Mouse (Mus musculus): ENCODE data around the gene Slc1a2.

Slc1a2 gene

DNA sequence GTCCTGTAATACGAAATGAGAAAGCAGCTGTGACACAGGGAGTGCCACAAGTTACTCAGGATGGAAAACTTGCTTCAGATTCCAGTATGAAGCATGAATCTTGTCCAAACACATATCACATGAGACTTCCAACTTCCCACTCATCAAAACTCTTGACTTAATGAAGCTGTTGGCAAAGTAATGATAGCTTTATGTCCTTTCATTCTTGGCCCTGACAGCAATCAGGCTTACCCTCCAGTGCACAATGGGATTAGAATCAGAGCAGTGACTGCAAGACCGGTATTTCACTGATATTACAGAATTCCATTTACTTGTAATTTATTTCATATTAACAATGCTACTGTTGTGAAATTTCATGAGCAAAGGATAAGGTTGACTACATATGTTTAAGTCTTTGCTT lies 105.5 kb downstream of the Slc1a2 start:
- DNase-seq (ENCODE audit: low read depth): no peak

DNA sequence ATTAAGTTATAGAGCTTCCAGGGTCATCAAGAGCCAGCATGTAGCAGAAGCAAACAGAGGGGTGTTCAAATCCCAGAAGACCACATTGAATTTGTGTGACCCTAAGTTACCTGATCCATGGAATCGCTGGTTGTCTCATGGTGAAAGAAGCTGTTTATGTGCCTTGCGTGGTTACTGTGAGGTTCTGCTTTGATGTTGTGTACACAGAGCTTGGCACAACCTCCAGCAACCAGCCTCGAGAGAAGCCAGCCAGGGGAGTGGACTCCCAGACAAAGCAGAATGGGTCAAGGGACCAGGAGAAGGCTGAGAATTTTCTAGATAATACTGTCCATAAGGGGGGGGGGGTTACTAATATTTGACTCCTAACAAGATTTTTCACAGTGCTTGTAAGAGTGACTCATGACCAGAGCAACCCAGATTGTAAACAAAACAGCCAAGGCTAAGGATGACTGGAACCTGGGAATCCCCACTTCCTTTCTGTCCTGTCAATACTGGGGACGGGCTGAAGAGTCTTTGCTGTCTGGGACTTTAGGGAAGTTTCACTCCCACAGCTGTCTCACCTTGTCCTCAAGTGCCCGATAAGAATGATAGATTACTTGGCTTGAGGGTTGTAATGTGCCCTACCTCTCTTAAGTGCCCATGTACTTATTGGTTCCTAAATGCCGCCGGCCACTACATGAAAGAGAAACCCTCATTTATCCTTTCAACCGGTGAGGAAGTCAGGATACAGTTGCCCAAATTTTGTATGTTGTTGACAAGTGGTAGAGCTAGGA lies 106.3 kb downstream of the Slc1a2 start:
- DNase-seq (ENCODE audit: low read depth): no peak

DNA sequence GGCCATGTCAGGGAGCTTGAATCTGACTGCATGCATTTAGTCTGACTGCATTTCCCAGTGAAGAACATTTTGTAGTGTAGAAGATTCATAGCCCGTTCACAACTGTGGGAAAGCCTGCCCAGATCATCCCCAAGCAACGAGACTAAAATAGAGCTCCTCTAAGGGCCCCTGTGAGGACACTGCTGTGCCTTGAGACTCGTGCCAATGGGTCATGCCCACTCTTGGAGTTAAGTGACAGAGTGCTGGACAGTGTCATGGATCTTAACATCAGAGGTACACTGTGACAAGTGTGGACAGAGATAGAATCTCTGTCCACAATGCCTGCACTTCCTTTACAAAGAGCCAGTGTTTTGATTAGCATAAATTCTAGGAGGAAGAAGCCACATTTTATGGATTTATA lies 109.8 kb downstream of the Slc1a2 start:
- DNase-seq (ENCODE audit: low read depth): no peak

DNA sequence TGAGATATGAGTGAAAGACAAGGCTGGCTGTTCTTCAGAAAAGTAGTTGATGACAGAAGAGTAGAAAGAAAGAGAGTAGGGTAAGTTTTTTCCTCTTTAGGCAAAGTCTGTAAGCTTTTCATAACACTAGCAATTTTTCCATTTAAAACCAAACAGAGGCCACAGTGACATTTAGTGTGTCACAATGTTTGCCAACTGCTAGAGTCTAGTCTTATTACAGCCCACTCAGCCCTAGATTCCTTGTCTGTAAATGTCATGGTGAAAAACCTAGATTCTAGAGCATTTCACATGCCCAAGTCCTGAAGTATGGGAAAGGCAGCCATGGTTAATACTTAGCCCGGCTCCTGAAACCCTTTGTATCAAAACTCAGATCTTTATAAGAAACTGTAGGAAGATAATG lies 112.8 kb downstream of the Slc1a2 start:
- DNase-seq (ENCODE audit: low read depth): no peak

DNA sequence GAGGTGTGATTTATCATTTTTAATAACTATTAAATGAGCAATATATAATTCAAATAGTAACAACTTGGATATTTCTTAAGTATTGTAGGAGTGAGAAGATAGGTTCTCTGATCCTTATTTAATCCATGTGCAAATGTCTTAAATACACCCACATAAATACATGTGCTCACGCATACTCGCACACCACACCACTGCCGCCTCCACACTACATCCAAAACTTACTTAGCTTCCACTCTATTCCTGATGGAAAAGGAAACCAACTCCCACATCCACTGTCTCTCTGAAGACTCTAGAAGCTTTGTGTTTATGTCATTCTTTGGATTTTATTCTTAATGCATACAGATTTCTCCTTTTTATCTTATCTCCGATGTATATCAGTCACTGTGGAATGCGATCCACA lies 113.8 kb downstream of the Slc1a2 start:
- DNase-seq (ENCODE audit: low read depth): no peak

DNA sequence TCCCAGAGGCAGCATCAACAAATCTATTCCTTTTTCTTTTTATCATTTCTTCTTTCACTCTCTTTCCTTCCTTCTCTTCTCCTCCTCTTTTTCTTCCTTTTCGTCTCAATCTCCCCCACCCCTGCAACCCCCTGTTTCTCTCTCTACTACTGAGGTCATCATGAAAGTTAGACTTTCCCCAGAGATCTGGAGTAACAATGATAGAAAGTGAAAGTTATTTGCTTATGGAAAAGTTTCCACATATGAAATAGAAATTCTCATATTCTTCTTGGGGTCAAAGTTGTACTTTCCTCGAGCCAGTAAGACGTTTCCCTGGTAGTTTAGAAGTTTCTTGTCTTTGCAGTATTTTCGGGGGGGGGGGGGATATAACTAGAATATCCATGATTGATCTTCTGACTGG lies 116.2 kb downstream of the Slc1a2 start:
- no peak for DNase-seq (ENCODE audit: low read depth)

DNA sequence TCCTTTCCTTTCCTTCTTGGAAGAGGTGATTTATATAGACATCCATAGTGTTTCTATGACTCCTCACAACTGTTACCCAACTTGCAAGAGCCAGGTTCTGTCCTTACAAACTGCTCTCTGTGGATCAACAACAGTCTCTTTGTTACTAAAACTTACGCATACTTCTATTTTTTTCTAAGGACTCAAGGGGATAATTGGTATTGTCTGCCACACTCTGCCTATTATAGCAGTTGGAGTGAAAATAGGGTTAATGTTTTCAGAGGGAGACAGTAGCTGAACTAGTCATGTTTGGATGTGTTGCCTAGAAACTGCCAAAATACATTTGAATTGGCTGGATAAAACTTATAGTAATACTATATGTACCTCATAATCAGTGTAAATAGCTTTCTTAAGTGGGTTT lies 117.1 kb downstream of the Slc1a2 start:
- no peak for DNase-seq (ENCODE audit: low read depth)

DNA sequence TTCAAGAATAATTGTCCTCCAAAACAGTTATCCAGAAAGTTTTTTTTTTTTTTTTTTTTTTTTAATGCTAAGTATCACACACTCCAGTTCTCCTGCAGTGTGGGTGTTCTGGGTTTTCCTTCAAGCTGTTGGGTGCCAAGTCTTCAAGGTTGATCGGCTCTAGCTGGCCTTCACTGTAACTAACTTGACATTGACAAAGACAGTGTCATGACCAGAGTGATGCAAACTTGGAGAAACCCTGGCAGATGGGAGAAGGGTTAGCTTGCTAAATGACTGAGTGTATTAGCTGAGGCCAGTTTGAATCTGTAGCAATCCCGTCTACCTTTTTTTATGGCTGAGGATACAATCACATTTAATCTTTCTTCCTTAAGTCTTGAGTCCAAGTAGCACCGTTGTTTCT lies 119.7 kb downstream of the Slc1a2 start:
- DNase-seq (ENCODE audit: low read depth): no peak

DNA sequence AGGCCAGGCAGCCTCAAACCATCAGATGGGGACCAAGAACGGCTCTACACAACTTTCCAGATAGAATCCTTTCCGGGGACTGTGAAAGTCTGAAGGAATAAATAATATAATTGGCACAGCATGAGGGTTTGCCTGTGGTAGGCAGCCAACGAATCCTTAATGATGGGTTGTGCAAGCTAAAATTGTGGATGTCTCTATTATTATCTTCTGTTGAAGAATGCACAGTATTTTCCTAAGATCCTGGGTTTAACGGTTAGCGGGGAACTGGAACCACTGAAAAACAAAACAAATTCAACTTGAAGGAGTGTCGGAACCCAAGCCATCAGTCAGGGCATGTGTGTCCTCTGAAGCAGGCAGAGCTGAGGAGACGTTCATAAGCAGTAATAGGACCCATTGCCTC lies 124.3 kb downstream of the Slc1a2 start:
- no peak for DNase-seq (ENCODE audit: low read depth)

DNA sequence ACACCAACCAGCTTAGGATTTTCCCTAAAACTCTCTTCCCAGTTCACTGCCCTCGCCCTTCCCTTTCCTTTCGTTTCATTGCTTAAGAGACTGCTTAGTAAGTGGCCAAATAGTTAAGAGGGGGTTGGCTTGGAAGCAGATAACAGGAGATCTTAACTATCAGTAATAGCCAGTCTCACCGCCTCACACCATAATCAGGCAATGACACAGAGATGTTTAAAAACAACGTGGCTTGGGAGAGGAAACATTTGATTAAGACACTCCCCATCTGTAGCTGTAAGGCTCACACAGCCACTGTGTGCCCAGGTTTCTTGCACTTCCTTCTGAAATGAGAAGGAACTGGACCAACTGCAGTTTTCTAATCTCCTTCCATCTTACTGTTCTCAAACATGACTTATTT lies 127.2 kb downstream of the Slc1a2 start:
- no peak for DNase-seq (ENCODE audit: low read depth)

DNA sequence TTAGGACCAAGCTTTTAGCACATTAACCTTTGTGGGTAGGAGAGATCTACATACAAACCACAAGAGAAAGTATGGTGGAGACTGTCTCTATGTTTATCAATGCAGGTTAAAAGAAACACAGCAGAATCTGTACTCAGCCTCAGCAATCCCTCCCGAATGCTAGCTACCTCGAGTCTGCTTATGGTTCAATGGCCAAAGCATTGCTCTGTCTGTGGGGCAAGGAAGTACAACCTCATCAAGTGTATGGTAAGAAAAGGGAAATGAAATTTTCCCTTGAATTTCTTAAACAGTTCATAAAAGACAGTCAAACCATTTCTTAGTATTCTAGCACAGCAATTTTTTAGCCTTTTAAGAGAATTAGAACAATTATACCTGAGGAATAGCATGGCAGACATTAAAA lies 133.2 kb downstream of the Slc1a2 start:
- no peak for DNase-seq (ENCODE audit: low read depth)

DNA sequence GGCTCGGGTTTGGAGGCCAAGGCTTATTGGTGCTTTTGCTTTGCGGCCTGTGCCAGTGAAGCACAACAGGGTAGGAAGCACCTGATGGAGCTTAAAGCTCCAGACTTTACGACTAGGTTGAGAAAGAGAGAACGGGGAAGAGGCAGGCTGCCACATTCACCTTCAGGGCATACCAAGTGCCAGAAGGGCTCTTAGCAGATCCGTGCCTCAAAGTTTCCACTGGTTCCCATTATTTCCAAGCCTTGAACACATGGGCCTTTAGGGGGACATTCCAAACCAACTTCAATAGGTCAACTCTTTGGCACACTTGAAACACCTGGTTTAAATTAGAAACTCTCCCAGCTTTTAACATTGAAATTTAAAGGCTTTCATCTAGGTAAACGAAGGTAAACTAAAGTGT lies 134.3 kb downstream of the Slc1a2 start:
- DNase-seq (ENCODE audit: low read depth): no peak

DNA sequence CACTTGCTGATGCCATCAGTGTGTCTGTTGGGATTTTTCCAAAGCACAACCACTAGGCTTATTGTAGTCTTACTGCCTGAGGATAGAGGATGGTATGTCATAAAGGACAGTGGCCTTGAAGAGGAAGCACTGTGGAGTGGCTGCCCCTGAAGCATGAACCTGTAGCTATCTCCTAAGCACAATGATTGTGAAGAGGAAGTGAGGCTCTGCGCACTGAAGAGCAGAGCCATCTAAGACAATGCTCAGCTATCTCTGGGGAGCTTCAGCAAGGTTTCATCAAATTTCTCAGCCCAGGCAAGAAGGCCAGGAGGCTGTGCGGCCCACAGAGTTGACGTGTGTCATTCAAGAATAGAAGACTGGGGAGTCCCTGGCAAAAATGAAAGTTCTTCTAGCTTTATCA lies 136.6 kb downstream of the Slc1a2 start:
- DNase-seq (ENCODE audit: low read depth): no peak

DNA sequence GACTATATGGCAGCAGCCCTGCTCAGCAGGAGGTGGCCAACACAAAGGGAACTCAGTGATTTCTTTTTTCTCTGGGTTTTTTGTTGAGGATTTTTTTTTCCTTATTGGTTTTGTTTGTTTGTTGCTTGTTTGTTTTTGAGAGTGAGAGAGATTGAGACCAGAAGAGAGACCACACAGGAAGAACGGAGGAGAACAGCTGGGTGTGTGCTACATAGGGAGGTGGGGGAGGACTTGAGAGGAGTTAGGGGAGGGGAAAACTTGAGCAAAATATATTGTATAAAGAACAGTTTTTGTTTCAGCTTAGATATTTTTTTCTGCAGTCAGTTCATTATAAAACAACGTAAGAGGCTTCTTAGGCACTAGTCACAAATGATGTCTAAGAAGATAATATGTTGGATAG lies 139.7 kb downstream of the Slc1a2 start:
- no peak for DNase-seq (ENCODE audit: low read depth)

DNA sequence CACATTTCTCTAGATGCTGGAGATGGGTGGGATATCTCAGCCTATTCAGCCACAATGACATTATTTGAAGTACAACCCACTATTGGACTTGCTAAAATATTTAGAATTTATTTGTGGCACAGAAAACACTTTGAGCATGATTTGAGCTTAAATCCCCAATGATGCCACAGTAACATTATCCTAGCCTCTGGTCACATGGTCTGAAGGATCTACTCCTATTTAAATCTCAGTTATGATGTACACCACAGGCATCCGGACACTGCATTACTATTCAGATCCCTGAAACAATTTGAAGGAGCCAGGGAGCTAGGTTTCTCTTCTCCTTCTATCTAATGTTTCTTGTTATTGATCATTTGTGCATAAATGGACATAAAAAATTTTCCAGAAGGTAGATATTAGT lies 143.4 kb downstream of the Slc1a2 start:
- DNase-seq (ENCODE audit: low read depth): no peak

DNA sequence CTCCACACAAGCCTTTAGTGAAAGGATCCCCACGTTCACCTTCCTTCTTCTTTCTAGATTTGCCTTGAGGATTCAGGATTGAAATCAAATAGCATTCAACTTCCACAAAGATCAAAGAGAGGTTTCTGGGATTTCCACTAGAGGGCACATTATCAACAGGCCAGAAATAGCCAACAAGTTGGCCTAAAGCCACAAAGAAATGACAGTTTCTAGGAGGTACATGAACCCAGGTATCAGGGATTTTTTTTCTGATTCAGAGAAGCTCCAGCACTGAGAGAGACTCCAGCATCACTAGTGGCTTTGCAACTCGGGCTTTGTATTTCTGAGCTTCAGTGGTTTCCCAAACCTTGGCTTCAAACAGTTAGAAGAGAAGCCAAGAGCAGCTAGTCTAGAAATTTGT lies 145.7 kb downstream of the Slc1a2 start:
- peak; percentile 67 for DNase-seq (ENCODE audit: low read depth)

DNA sequence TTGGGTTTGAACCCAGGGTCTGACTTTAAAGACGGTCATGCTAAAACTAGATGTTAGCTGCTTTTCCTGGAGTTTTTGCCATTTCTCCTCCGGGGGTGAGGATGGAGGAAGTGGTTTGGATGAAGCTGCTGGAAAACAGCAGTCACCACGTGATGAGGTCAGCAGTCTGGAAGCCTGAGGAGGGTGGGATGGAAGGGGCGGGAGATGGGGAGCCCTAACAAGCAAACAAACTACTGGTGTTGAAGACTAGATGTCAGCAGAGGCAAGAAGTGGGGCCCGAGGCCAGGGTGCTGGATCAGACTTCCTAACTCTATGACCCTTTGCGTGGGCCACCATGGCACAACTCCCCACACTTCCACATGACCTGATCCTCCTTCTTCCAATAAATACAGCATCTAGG lies 146.8 kb downstream of the Slc1a2 start:
- DNase-seq (ENCODE audit: low read depth): no peak

DNA sequence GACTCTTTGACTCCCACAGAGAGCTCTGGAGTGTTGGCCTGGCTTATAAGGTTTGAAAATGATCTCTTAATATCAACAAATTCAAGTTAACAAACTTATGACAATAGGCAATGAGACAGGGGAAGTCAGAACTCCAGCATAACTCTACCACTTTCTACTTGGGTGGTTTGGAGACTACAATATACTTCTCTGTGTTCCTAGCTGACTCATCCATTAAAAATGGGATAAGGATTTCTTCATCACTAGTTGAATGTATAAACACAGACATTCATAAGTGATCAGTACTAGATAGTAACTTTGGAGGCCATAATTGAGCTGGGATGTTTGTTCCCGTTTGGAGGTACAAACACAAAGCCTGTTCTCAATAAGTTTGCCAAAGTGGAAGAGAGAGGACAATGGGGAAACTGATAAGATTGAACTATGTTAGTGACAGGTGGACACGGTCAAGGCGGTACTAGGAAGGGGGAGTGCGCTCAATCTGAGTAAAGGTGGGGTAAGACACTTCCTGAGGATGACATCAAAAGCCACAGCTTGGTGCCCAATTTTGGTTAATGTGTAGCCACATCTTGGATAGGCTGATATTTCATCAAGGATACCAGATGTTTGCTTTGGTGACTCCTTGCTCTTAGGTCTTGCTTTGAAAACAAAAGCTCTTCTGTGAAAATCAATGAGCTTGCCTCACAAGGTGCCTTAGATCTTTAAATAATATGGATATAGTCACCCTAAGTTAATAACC lies 147.5 kb downstream of the Slc1a2 start:
- no peak for DNase-seq (ENCODE audit: low read depth)

DNA sequence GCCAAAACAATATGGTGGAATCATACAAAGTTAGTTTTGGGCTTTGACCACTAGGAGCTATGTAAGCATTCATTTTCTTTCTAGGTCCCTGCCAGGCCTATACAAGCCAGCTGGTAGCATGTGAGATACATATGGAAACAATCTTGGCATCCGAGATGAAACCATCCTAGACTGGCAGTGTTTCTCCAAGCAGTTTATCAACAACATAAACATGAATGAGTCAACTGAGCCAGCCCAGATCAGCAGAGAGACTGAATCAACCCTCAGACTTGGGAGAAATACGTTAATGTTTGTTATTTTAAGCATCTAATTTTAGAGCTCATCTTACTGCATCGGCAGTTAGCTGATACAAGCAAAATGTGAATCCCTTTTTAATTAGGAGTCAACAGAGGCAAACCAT lies 149.2 kb downstream of the Slc1a2 start:
- no peak for DNase-seq (ENCODE audit: low read depth)

DNA sequence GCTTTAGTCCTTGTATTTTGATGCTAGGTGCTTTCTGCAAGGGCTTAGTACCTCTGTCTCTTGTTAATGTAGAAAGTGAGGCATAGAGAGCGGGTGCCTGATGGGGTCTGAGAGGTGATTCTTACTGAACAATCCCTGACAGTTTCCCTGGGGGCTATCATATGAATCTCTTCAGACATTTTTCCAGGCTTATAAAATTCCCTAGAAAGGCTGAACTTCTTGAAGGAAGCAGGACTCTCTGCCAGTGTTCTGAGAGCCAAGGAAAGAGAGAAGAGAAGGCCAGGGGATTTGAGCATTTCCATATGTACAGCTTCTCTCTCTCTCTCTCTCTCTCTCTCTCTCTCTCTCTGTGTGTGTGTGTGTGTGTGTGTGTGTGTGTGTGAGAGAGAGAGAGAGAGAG lies 151.0 kb downstream of the Slc1a2 start:
- no peak for DNase-seq (ENCODE audit: low read depth)

DNA sequence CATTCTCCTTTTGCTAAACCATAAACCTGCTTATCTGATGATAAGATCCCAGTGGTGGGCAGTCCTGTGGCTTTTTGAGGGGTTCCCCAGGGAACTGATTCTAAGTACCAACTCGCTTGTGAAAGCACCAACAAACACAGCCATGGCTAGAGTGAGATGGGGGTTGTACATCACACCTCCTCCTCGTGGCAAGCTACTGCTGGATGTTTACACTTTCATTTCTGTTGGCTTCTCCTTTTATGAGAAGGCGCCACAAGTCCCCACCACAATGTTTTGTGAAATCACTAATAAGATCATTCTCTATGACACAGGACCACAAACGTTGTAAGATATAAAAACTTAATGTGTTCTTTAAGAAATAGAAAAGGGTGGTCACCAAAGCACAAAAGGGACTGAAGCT lies 154.3 kb downstream of the Slc1a2 start:
- DNase-seq (ENCODE audit: low read depth): peak; percentile 52

DNA sequence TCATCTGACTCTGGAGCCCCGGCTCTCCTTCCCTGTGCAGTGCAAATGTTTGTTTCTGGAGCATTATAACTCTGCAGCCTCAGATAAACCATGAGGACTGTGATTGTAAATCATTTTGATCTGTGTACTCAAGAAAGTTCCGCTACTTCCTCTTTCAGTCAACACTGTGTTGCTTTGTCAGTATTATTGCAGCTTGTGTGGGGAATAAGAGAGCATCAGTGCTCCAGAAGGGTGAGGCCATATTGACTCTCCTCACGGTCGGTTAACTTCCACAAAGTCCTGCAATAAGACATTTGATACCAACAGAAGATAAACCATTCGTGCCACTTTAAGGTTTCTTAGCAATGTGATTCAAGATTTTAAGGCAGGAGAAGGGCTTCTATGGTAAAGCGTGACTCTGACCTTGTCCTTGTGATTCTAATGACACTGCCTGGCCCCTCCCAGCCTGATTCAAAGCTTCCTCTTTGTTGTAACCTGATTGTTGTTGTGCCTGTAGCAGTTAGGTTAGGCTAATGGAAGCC lies 156.9 kb downstream of the Slc1a2 start:
- DNase-seq (ENCODE audit: low read depth): no peak

DNA sequence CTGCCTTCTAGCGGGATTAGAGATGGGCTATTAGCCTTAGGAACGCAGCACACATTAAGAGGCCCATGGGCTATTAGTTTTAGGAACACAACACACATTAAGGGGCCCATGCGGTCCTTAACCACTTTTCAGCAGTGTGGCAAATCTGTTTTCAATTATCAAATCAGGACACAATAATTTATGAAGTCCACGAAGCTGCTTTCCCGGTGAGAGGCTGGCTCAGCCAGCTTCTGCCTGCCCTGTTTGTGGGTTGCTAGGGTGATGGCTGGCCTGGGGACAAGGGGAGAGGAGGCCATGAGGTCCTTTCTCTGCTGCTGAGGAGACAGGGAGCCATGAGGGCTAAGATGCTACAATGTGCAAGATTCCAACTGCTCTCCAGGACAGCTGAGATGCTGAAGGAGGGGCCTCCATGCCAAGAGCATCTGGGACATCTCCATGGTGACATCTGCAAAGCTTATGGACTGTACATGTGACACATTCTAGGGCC lies 161.8 kb downstream of the Slc1a2 start:
- DNase-seq (ENCODE audit: low read depth): no peak

DNA sequence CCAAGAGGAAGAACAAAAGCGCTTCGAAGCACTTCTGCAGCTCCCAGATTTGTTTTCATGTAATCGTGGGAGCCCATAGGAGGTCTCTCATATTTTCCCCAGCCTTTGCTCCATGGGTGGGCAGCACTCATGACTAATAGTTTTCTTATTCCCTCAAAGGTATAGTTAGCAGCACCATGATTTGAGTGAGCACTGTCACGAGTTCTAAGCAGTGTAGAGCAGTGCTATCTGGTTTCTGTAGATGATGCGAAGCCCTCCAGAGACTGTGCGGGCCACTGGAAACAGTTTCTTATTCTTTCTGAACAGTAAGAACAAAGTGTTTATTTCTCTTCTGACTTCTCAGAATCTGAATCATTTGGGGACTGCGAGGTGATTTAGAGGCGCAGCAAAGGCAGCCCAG lies 162.3 kb downstream of the Slc1a2 start:
- no peak for DNase-seq (ENCODE audit: low read depth)

Measured in induced T-regulatory cell, adult 2 months (primary cell).